Mouse (Mus musculus): Measurements from ENCODE around the gene Nthl1.

Gene Nthl1

GRCm38 (mm10) chr17:24632167-24632812 is at the start of gene Nthl1, which contains the start of gene Tsc2:
TSS of gene Nthl1 (plus strand) at chr17:24632680.
TSS of gene Tsc2 (minus strand) at chr17:24632630.
- DNase-seq (ENCODE audit: low read depth, low spot score) = peak; percentile 97

DNA sequence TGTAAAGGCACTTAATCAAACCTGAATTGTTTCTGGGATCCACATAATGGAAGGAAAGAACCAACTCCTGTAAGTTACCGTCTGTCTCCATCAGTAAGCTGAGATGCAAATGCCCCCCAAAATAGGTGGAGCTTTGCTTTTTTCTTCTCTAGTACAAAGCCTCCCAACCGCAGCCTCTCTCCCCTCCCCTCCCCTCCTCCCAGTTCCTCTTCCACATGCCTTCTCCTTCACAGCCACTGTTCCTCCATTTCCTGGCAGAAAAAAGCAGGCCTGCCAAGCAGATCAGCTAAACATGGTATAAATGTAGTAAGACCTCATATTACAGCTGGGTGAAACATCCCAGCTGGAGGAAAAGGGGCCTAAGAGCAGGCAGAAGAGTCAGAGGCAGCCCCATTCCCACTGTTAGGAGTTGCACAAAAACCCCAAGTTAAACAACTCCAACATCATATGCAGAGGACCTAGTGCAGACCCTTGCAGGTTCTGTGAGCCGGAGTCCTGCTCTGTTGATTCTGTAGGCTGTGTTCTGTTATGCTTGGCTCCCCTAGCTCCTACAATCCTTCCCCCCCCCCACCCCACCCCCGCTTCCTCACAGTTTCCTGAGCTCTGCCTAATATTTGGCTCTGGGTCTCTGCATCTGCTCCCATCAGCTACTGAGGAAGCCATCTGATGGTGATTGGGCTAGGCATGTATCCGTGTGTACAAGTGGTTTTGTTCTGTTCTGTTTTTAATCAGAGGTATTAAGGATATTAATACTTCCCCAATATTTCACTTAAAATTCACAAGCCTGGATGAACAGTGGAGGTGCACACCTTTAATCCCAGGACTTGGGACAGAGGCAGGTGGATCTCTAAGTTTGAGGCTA is 48.6 kb upstream of the Nthl1 start:
- peak; percentile 73 for DNase-seq (ENCODE audit: low read depth, low spot score)

DNA sequence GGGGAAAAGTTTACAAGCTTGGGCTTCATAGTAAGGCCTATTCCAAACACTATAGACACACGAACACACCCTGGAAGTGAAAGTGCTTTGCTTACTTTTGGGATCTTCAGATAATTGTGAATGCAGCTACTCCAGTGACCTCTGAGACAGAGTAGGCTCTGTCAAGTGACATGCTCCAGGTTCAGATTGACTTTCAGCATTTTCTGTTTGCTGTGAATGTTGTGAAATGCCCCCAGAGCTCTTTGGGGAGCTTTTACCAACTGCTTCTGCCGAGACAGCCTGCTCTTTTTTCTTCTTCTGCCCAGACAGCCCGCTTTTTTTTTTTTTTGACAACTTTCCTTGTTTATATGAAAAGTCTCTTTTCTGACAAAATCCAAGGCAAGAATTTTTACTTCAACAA is 48.0 kb upstream of the Nthl1 start:
- no peak for DNase-seq (ENCODE audit: low read depth, low spot score)

GRCm38 (mm10) chr17:24586532-24586931 is 45.9 kb upstream of the Nthl1 start:
- no peak for DNase-seq (ENCODE audit: low read depth, low spot score)

- no peak for DNase-seq (ENCODE audit: low read depth, low spot score)
These were observed 41.5 kb upstream of the Nthl1 start for GRCm38 (mm10) chr17:24590943-24591342.

- DNase-seq (ENCODE audit: low read depth, low spot score) = no peak
These were observed 40.8 kb upstream of the Nthl1 start for GRCm38 (mm10) chr17:24591695-24592094.

DNA sequence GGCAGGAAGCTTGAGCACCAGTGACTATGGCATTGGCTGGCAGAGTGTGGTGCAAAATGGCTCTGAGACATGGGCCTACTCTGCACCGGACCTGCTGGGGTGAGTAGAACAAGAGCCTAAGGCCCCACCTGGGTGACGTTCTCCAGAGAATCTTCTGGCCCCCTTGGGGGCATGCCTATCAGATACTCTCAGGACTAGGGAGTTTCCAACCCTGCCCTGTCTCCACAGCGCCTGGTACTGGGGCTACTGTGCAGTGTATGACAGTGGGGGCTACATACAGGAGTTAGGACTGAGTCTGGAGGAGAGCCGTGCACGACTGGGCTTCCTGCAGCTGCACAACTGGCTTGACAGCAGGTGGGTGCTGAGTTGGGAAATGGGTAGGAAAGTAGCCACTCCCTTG is 39.2 kb upstream of the Nthl1 start:
- DNase-seq (ENCODE audit: low read depth, low spot score) = no peak

GRCm38 (mm10) chr17:24593992-24594890 is 38.2 kb upstream of the Nthl1 start:
- DNase-seq (ENCODE audit: low read depth, low spot score) = no peak

- DNase-seq (ENCODE audit: low read depth, low spot score) = peak; percentile 39
These were observed 37.1 kb upstream of the Nthl1 start for GRCm38 (mm10) chr17:24595126-24596072.

GRCm38 (mm10) chr17:24596073-24596466 is 36.4 kb upstream of the Nthl1 start:
- DNase-seq (ENCODE audit: low read depth, low spot score) = no peak

DNA sequence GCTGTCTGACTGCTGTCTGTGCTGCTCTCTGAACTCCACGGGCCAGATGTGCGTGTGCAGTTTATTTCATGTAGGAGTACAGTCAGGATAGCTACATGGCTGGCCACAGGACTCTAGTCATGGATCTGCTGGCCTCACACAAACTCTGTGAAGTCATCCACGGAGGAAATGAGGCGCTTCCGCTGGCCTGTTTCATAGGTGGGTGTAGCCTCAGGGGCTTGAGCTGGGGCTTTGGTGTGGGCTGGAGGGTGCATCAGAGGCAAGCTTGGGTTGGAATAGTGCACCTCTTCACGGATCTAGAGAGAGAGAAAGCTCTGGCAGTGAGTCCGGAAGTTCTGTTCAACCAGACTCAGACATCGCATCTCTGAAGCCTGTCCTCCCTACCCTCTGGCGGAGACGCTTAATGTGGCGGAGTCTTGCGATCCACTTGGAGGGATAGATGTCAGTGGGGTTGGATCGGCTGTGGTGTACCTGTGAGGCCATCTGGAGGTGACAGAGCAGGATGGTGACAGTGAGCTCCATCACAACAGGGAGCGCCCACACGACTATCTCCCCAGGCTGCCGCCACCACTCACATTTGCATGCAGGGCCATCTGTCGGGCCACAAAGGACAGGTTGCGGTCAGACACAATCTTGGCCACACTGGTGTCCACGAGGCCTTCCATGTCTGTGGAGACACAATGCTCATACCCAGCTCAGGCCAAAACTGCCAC is 35.9 kb upstream of the Nthl1 start:
- DNase-seq (ENCODE audit: low read depth, low spot score) = no peak

DNA sequence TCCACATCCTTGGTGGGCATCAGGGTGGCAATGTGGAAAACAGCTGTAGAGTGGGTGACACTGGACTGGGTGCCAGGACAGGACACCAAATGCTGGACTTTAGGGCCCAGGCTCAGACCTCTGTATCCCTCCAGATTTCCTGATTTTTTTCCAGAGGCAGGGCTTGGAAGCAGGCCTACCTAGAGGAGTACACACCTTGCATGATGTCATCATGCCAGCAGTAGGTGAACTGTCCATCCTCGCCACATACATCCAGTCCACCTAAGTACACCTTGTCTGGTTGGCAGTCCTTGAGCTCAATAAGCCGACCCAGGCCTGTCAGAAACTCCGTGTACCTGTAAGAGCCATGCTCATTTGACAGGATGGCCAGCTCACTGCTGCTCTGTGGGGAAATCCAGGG is 34.5 kb upstream of the Nthl1 start:
- no peak for DNase-seq (ENCODE audit: low read depth, low spot score)

GRCm38 (mm10) chr17:24600502-24600901 is 32.0 kb upstream of the Nthl1 start:
- no peak for DNase-seq (ENCODE audit: low read depth, low spot score)

DNA sequence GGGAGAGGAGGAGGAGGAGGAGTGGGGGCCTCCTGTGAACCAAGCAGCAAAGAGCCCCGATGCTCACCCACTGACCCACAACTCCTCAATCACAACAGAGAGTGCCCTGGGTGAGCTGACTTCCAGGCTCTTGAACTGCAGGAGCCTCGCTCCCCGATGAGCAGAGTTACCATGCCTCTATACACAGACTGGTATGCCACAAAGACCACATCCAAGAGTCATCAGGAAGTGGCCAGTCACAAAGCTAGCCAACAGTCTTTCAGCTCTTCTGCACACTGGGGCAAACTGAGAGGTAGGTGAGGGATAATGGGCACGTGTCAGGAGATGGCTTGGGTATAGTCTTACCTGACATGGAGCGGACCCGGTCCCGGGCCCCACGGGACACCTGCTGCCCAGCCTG is 28.5 kb upstream of the Nthl1 start:
- no peak for DNase-seq (ENCODE audit: low read depth, low spot score)

DNA sequence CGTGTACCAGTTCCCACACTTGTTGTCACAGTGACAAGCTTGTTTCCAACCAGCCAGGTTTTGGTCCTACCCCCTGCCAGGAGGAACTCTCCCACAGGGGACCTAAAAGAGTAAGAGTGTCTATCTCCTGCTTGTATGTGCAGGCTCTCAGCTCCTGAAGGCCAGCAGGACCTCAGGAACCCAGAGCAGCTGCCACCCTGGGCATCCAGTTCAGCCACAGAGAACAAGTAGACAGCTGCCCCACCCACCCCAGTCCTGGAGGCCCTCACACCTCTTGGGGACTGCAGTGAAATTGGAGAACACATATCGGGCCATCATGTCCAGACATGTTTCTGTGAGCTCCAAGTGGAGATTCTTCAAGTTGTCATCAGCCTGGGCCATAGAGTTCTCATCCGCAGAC is 27.9 kb upstream of the Nthl1 start:
- no peak for DNase-seq (ENCODE audit: low read depth, low spot score)

- no peak for DNase-seq (ENCODE audit: low read depth, low spot score)
These were observed 24.1 kb upstream of the Nthl1 start for GRCm38 (mm10) chr17:24608370-24608769.

- DNase-seq (ENCODE audit: low read depth, low spot score) = no peak
These were observed 23.6 kb upstream of the Nthl1 start for GRCm38 (mm10) chr17:24608874-24609273.

DNA sequence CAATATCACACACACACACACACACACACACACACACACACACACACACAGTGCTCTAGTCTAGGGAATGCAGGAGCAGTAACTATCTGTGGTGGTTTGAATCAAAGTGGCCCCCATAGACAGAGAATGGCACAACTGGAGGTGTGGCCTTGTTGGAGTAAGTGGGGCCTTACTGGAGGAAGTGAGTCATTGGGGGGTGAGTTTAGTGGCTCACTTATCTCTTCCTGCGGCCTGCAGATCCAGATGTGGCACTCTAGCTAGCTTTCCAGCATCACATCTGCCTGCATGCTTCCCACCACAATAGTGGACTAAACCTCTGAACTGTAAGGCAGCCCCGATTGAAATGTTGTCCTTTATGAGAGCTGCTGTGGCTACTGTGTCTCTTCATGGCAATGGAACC is 21.8 kb upstream of the Nthl1 start:
- DNase-seq (ENCODE audit: low read depth, low spot score) = no peak

DNA sequence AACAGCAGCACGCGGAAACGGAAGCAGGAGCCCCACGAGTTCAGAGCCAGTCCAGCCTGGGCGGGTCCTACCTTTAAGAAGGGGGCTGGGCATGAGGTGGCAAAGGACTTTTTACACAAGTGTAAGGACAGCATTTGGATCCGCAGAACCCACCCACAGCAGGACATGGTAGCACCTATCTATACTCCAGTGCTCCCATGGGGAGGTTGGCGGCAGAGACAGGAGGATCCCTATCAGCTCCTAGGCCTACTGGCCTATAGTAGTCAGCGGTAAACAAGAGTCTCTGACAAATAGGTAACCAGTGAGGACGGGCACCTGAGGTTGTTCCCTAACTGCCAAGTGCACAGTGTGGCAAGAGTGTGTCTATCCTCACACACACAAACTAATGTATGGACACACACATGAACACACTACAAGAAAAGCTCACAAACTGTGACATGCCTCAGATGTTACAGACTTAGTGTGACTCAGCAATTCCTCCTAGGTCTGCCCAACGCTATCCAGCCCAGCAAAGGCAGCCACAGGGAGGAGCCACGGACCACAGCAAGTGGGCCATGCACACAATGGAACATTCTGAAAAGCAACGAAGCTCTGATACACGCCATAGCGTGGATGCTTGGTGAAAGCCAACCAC is 14.8 kb upstream of the Nthl1 start:
- DNase-seq (ENCODE audit: low read depth, low spot score) = peak; percentile 75

- DNase-seq (ENCODE audit: low read depth, low spot score) = no peak
These were observed 7.0 kb upstream of the Nthl1 start for GRCm38 (mm10) chr17:24625472-24625871.

Measured in R1 (cell line).